Mouse (Mus musculus) 3134 (cell line): Measurements from ENCODE around the gene Utp6.

Experiments used
- DNase-seq: peaks from one replicate; pipeline ENCODE4 v3.0.0-alpha.2; 2011; ENCODE audit warnings: low spot score; ENCODE audit not compliant: insufficient read length; ENCODE audit errors: extremely low read depth

Utp6 gene

DNA sequence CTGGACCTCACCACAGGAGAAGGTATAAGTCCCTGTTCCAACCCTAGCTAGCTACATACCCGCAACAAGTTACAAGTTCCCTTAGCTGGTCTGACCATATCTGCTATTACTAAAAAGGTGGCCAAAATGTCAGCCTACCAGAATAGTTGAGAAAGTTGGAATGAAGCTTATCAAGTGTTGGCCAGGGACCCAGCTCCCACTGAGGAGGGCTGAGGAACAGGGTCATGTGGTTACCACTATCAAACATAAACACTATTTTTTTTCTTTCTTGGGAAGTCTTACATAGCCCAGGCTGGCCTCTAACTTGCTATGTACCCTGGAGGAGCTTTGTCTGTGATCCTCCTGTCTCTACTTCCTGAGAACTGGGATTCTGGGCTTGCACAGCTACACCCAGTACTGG, 75.8 kb downstream of the Utp6 start:
- no peak for DNase-seq

DNA sequence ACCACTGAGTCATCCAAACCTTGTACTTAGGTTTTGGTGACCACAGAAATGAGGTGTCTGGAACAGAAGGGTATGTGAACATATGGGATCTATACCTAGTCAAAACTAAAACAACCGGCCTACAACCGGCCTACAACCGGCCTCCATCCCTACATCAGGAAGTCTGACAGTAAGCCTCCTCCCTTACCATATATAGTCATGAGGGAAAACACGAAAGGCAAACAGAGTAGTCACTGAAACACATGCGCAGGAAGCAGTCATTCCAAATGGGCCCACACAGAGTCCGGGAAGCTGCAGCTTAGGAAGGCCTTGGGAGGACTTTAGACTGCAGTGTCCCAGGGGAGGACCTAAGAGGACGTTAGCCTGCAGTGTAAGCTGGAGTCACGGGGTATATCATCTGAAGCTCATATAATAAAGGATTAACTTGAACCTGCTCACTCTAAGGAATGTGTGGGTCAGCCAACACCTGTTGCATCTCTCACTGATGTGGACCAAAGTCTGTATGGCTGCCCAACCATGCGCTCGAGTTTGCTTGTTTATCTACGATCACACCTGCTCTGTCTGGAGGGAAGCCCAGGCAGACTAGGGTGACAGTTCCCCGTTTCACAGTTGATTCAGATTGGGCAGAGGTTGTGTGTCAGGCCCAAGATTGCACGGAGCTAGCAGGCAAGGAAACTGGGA, 76.3 kb downstream of the Utp6 start:
- DNase-seq: no peak

DNA sequence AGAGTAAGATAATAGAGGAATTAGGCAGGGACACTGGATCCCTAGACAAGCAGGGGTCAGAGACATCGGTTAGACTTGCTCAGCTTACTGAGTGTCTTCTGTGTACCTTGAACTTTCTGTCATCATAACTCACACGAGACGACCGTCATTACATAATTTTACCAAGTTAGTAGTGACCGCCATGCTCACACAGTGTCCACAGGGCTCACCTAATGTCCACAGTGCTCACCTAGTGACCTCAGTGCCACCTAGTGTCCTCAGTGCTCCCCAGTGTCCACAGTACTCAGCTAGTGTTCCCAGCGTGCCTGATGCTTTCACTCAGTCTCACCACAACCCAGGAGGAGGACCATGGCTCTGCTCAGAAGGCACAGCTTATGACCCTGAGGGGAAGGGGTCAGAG, 77.4 kb downstream of the Utp6 start:
- DNase-seq: no peak
